Mouse (Mus musculus) liver, embryonic 16.5 days (tissue): ENCODE measurements around the gene Kdm6b. TPM values are rescaled to one million over a fixed set of nuclear protein-coding genes. Genes with fewer than 3 reads are reported as not detected.

Source experiments
- ATAC-seq: fragments of 200-750 bp; cut with Nextera tagmentation; 2 replicates; pipeline ENCODE4 v1.8.0; 2017; ENCODE audit warnings: low read depth, mild to moderate bottlenecking, moderate number of reproducible peaks, moderate library complexity
- H3K27ac ChIP-seq: fragments of 300-500 bp; sonication (generic); 2 replicates; pipeline ENCODE4 v1.5.1; 2014; ENCODE audit warnings: mild to moderate bottlenecking, low read length
- H3K27me3 ChIP-seq: fragments of 300-500 bp; sonication (generic); 2 replicates; pipeline ENCODE4 v1.6.1; 2014; ENCODE audit warnings: low read depth, low read length, mixed read lengths; ENCODE audit not compliant: control insufficient read depth, insufficient read depth
- H3K36me3 ChIP-seq: fragments of 300-500 bp; sonication (generic); 2 replicates; pipeline ENCODE4 v1.6.1; 2014; ENCODE audit warnings: mild to moderate bottlenecking; ENCODE audit not compliant: control insufficient read depth, insufficient read depth
- H3K4me1 ChIP-seq: fragments of 300-500 bp; sonication (generic); 2 replicates; pipeline ENCODE4 v1.6.1; 2014; ENCODE audit warnings: low read depth, low read length, mixed read lengths; ENCODE audit not compliant: control insufficient read depth
- H3K4me2 ChIP-seq: fragments of 300-500 bp; sonication (generic); 2 replicates; pipeline ENCODE4 v1.6.1; 2014; ENCODE audit warnings: low read depth, low read length, mixed read lengths
- H3K4me3 ChIP-seq: fragments of 300-500 bp; sonication (generic); 2 replicates; pipeline ENCODE4 v1.5.1; 2014; ENCODE audit warnings: low read depth, mild to moderate bottlenecking, low read length
- H3K9ac ChIP-seq: fragments of 300-500 bp; sonication (generic); 2 replicates; pipeline ENCODE4 v1.6.1; 2014; ENCODE audit warnings: low read depth, low read length
- H3K9me3 ChIP-seq: fragments of 300-500 bp; sonication (generic); replicated peaks from 2 replicates; pipeline ENCODE4 v1.6.1; 2016; ENCODE audit warnings: low read length; ENCODE audit not compliant: control insufficient read depth
- WGBS: fragments of 180-500 bp; shearing (Covaris S2); extraction: QIAGEN DNeasy Blood & Tissue Kit; methylation state at CpG from one replicate; pipeline ENCODE4 v1.1.7; 2014; ENCODE audit not compliant: insufficient replicate concordance; 5-methylcytosine and 5-hydroxymethylcytosine counted together
- polyA plus RNA-seq: library from polyadenylated mRNA; unstranded; fragments of >200 nt; fragmentation: Nextera tagmentation; extraction: Ambion mirVana; gene quantifications from 2 replicates; pipeline ENCODE4 v1.2.1, GENCODE M21; 2015

The Kdm6b gene
- polyA plus RNA-seq, 1 experiment from 2014 or later = 4.1 TPM

DNA sequence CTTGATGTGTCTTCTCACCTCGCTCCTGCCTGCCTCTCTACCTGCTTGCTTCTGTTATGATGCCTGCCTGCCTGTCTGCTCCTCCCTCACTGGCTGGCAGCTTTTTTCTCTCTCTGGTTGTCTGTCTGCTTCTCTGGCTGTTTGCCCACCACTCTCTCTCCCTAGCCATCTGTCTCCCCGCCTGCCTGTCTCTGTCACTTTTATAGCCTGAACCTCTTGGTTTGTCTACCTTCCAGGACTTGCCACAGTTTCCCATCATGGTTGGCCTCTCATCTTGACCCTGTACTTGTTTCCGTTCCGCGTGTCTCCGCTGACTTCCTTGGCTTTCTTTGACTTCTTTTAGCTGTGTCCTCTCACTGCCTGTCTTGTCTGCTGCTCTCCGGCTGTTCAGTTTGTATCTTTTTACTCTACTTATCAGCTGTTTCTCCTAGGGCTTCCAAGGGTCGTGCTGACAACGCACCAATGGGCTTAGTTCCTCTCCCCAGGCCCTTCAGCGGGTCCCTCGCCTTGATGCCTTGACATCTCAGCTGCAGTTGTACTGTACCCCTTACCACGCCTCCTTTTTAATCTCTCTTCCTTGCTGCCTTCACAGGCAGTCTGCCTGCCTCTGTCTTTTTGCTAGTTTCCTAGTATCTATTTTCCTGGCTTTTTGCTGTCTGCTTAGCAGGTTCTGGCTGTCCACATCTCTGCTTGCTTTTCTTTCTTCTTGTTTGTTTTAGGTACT, 41.3 kb downstream of the Kdm6b start:
- Histone ChIP-seq H3K9ac (no peak overlapping the region), H3K9me3 (no peaks in the 10 kb centered on the region), H3K27ac (peak overlapping the region; percentile 92), H3K36me3 (no peaks in the 10 kb centered on the region), H3K27me3 (peaks cover 35% of the 10 kb centered on the region), H3K4me3 (peak overlapping the region; percentile 45; the same call in 1 of the 2 replicates), H3K4me1 (peaks cover 50% of the 10 kb centered on the region), H3K4me2 (peak overlapping the region; percentile 82; the same call in 1 of the 2 replicates)
- no peak for ATAC-seq
- WGBS = 46% methylated on average over 12 of the region's 12 CpGs

DNA sequence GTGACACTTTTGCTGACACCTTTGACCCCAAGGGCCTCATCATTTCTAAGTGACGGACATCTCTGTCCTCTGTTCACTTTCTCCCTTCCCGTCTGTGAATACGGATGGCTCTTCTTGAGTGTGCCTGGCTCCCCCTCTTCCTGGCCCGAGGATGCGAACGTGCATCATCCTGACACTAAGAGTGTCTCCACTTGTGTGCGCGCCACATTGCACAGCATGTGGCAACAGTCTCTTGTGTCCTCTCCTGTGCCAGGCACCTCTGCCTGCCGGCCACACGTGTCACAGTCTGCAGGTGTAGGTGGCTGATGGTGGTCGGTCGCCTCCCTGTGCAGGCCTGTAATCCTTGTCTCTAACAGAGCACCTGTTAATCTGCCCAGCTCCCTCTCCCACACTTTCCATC, 41.9 kb downstream of the Kdm6b start:
- no peak overlapping the region for H3K4me2 ChIP-seq
- H3K27ac ChIP-seq = peak overlapping the region; percentile 92
- ATAC-seq = no peak
- WGBS = 71% methylated on average over 12 of the region's 12 CpGs
- peaks cover 55% of the 10 kb centered on the region for H3K4me1 ChIP-seq
- H3K27me3 ChIP-seq = peaks cover 42% of the 10 kb centered on the region
- no peak overlapping the region for H3K4me3 ChIP-seq
- no peaks in the 10 kb centered on the region for H3K9me3 ChIP-seq
- no peaks in the 10 kb centered on the region for H3K36me3 ChIP-seq
- no peak overlapping the region for H3K9ac ChIP-seq

- no peak overlapping the region for H3K4me2 ChIP-seq
- no peak for ATAC-seq
- H3K27ac ChIP-seq = peak overlapping the region; percentile 45; the same call in 1 of the 2 replicates
- H3K4me1 ChIP-seq = peaks cover 63% of the 10 kb centered on the region
- H3K36me3 ChIP-seq = no peaks in the 10 kb centered on the region
- no peaks in the 10 kb centered on the region for H3K9me3 ChIP-seq
- H3K9ac ChIP-seq = no peak overlapping the region
- H3K4me3 ChIP-seq = no peak overlapping the region
- 35% methylated on average over 9 of the region's 9 CpGs for WGBS
- peaks cover 49% of the 10 kb centered on the region for H3K27me3 ChIP-seq
Measured at GRCm38 (mm10) chr11:69370817-69371215, 42.7 kb downstream of the Kdm6b start.

DNA sequence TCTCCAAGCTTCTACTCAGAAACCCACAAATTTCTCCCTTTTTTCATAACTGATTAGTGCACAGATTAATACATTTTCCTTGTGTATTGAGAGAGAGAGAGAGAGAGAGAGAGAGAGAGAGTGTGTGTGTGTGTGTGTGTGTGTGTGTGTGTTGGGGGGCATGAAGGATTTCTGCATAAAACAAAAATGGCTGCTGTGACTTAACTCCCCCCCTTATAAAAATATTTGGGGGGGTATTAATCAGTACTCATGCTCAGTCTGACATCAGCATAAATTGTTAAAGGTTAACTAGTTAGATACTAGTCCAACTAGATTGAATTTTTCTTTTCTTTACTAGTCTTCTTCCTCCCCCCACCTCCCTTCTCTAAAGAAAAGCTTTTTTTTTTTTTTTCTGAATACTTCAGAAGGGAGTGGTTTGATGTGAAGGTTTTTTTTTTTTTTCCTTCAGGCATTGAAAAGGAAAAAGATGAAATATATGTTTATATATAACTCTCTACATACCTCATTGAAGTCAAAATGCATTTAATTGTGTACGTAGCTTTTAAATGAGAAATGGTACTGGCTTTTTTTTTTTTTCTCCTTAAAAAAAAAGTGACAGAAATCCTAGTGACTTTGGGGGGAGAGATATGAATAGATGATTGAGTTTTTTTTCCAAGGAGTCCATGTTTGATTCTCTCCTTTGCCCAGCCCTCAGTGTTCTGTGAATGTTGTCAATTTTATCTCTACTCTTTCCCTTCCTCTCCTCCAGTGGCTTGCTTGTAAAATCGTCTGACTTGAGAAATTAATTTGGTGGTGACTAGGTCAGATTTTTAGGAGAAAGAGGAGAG, 43.3 kb downstream of the Kdm6b start:
- Histone ChIP-seq H3K4me3 (peak overlapping the region; percentile 73), H3K9me3 (no peaks in the 10 kb centered on the region), H3K27ac (peak overlapping the region; percentile 45; the same call in 1 of the 2 replicates), H3K36me3 (no peaks in the 10 kb centered on the region), H3K9ac (no peak overlapping the region), H3K4me1 (peaks cover 69% of the 10 kb centered on the region), H3K27me3 (peaks cover 50% of the 10 kb centered on the region), H3K4me2 (peak overlapping the region; percentile 89; the same call in 1 of the 2 replicates)
- no peak for ATAC-seq
- WGBS = 36% methylated on average over 2 of the region's 2 CpGs

DNA sequence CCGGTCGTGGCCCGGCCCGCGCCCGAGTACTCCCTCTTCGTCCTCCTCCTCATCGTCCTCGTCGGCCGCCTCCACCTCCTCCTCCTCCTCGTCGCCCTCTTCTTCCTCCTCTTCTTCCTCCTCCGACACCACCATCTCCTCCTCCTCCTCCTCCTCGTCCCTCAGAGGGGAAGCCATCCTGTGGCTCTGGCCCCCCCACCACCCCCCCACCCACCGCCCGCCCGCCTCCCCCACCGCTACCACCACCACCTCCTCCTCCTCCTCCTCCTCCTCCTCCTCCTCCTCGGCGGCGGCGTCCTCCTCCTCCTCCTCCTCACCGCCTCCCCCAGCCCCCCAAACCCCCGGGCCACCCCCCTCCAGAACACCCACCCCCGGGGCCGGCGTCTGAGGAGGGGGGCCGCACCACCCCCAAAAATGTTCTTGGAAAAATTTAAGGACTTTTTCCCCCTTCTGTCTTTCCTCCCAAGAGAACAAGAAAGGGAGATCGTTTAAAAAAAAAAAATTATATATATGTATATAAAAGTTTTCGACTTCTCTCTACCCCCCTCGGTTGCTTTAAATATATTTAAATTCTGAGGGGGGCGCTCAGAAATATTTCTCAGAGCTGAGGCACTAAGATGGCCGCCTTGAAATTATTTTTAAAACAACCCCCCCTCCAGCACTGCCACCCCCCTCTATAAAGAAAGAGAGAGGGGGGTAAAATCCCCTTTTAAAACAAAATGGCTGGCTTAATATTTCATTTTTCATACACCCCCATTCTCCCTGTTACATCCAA, 44.1 kb downstream of the Kdm6b start, which contains the start of gene Chd3:
Gene Chd3, minus strand, starts transcription at position 192 of the 775 bp plus-strand sequence.
- peak within 1 kb of the TSS; percentile 78 for H3K9ac ChIP-seq
- peaks cover 69% of the 10 kb centered on the region for H3K4me1 ChIP-seq
- H3K27me3 ChIP-seq = peaks cover 50% of the 10 kb centered on the region
- ATAC-seq = no peak
- 2% methylated on average over 23 of the region's 34 CpGs for WGBS
- no peaks in the 10 kb centered on the region for H3K36me3 ChIP-seq
- H3K4me3 ChIP-seq = peak within 1 kb of the TSS; percentile 73
- peak within 1 kb of the TSS; percentile 76 for H3K27ac ChIP-seq
- H3K4me2 ChIP-seq = peak within 1 kb of the TSS; percentile 89
- H3K9me3 ChIP-seq = no peaks in the 10 kb centered on the region

- Histone ChIP-seq H3K27me3 (peaks cover 50% of the 10 kb centered on the region), H3K9ac (peak overlapping the region; percentile 78), H3K9me3 (no peaks in the 10 kb centered on the region), H3K4me2 (peak overlapping the region; percentile 89), H3K4me1 (peaks cover 61% of the 10 kb centered on the region), H3K36me3 (no peaks in the 10 kb centered on the region), H3K27ac (peak overlapping the region; percentile 76), H3K4me3 (peak overlapping the region; percentile 73)
- peak; percentile 7; the same call in 1 of the 2 replicates for ATAC-seq
- WGBS = under 1% methylated on average over 59 of the region's 106 CpGs
Measured at GRCm38 (mm10) chr11:69368356-69369214, 44.9 kb downstream of the Kdm6b start.

- peak overlapping the region; percentile 76 for H3K27ac ChIP-seq
- peak overlapping the region; percentile 73 for H3K4me3 ChIP-seq
- peaks cover 50% of the 10 kb centered on the region for H3K27me3 ChIP-seq
- H3K4me1 ChIP-seq = peaks cover 53% of the 10 kb centered on the region
- peak overlapping the region; percentile 78 for H3K9ac ChIP-seq
- no peaks in the 10 kb centered on the region for H3K36me3 ChIP-seq
- 2% methylated on average over 22 of the region's 22 CpGs for WGBS
- peak; percentile 15; the same call in 1 of the 2 replicates for ATAC-seq
- peak overlapping the region; percentile 89 for H3K4me2 ChIP-seq
- no peaks in the 10 kb centered on the region for H3K9me3 ChIP-seq
Measured at GRCm38 (mm10) chr11:69367616-69368355, 45.7 kb downstream of the Kdm6b start.
